21 mouse cellular contexts compared by ENCODE assay signal in genomic region chr2:140242398-140242797, GRCm38 (mm10).
"Had no signal": no experiment of that assay in that cellular context is flagged by ENCODE, and none has a peak within 500 bp of the region (broad histone marks: within the 10 kb centered on the region; RNA-seq: fewer than 3 reads in every experiment).

No protein-coding gene starts in this region.

- H3K27ac ChIP-seq: kidney, postnatal 0 days; layer of hippocampus, adult 2 months; limb, embryonic 10.5 days; limb, embryonic 13.5 days; liver, embryonic 12.5 days; liver, embryonic 15.5 days; lung, embryonic 15.5 days; neural tube, embryonic 12.5 days; neural tube, embryonic 15.5 days; stomach, postnatal 0 days had no signal

- H3K9ac ChIP-seq: limb, embryonic 13.5 days; liver, embryonic 12.5 days; liver, embryonic 15.5 days; lung, embryonic 15.5 days; neural tube, embryonic 12.5 days; neural tube, embryonic 15.5 days had no signal

- H3K4me1 ChIP-seq: limb, embryonic 10.5 days; limb, embryonic 13.5 days; liver, embryonic 12.5 days; liver, embryonic 15.5 days; lung, embryonic 15.5 days; neural tube, embryonic 12.5 days; neural tube, embryonic 15.5 days had no signal

- DNase-seq: kidney, adult 18-20 months; kidney, postnatal 25 days; liver; lung, adult 18-20 months; lung, postnatal 10 days; lung, postnatal 36 days; right cerebral cortex, postnatal 14 days; right cerebral cortex, postnatal 4 days; thymus, postnatal 25 days had no signal

- ATAC-seq: intestine, embryonic 16.5 days; liver, embryonic 12.5 days had no signal

- H3K36me3 ChIP-seq: limb, embryonic 10.5 days; limb, embryonic 13.5 days; liver, embryonic 12.5 days; liver, embryonic 15.5 days; lung, embryonic 15.5 days; neural tube, embryonic 12.5 days; neural tube, embryonic 15.5 days had no signal

- H3K27me3 ChIP-seq: limb, embryonic 13.5 days; liver, embryonic 12.5 days; liver, embryonic 15.5 days; lung, embryonic 15.5 days; megakaryocyte, embryonic 14.5 days; neural tube, embryonic 12.5 days; neural tube, embryonic 15.5 days had no signal

- H3K4me2 ChIP-seq: limb, embryonic 13.5 days; liver, embryonic 12.5 days; liver, embryonic 15.5 days; lung, embryonic 15.5 days; neural tube, embryonic 12.5 days; neural tube, embryonic 15.5 days had no signal

- H3K9me3 ChIP-seq: limb, embryonic 10.5 days; limb, embryonic 13.5 days; liver, embryonic 12.5 days; liver, embryonic 15.5 days; lung, embryonic 15.5 days; megakaryocyte, embryonic 14.5 days; neural tube, embryonic 12.5 days; neural tube, embryonic 15.5 days had no signal

- H3K4me3 ChIP-seq: layer of hippocampus, adult 2 months; limb, embryonic 10.5 days; limb, embryonic 13.5 days; liver, embryonic 12.5 days; liver, embryonic 15.5 days; lung, embryonic 15.5 days; megakaryocyte, embryonic 14.5 days; neural tube, embryonic 12.5 days; neural tube, embryonic 15.5 days had no signal
